Mouse (Mus musculus): ENCODE data around the gene Spg20.

DNA sequence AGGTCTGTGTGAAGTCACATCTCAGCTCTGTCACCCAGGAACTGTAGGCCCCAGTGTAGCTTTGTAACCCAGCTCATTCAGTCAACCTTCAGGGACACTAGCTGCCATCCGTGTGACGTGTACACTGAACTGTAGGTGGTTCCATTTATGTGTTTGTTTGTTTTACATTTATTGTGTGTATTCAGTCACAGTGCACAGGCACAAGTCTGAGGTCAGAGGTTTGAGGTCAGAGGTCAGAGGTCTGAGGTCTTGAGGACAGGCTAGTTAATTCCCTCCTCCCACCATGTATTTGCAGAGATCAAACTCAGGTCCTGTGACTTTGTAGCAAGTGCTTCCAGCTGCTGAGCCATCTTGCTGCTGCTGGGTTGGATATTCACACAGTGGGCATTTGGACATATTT lies 29.5 kb downstream of the Spg20 start:
- no peak for TF ChIP-seq POLR2A (IDR thresholded peaks at IDR 0.05; ENCODE audit: low read depth, low read length)
- TF ChIP-seq CTCF (IDR thresholded peaks at IDR 0.05; ENCODE audit: extremely low read depth, insufficient read length, insufficient replicate concordance, low read depth, low read length): no peak

Data from small intestine, adult 2 months (tissue).